Mouse (Mus musculus) spleen, postnatal 10 days (tissue): ENCODE data around the gene Adgra3.
A peak's percentile ranks its signal among the peaks of the same experiment; 100 is the strongest.

Experiments
- DNase-seq, 2 experiments: peaks; one replicate each; pipeline ENCODE4 v3.0.0; 2021 to 2022; ENCODE audit warnings: low spot score in 2 of 2

Adgra3 gene

DNA sequence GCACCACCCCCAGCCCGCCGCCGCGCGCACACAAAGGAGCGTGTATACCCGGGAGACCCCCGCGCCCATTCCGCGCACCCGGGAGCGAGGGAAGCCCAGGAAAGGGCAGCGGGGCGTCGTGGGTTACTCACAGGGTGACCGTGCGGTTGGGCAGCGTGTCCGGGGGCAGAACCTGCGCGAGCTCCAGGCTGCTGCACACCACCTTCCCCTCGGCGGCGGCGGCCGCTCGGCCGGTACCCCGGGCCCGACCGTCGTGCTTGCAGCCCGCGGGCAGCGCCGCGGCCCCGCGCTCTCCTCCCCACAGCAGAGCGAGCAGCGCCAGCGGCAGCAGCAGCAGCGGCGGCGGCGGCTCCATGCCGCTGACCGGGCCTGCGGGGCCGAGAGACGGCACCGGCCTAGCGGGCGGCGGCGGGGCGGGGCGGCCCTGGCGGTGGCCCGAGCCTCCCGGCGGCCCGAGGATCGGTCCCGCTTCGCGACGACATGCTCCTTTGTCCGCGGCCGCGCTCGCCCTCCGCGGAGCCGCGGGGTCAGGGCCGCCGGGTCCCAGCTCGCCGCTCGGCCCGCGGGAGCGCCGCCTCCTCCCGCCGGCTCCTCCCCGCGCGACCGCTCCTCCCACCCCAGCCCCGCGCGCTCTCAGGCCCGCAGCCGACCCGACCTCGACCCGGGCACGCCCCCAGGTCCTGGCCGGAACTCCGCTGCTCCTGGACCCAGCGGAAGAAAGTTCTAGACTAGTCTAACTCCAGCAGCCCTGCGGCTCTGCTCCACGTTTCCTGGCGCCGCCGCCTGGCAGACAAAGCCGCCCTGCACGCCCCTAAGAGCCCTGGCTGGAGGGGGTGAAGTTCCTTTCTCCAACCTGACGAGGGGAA, at the start of gene Adgra3:
Gene Adgra3, minus strand, starts transcription at position 586 of the 866 bp plus-strand sequence.
- peak; percentile 8 to 50 for DNase-seq

GRCm38 (mm10) chr5:50083441-50083840, 24.6 kb upstream of the Adgra3 start:
- no peak for DNase-seq

DNA sequence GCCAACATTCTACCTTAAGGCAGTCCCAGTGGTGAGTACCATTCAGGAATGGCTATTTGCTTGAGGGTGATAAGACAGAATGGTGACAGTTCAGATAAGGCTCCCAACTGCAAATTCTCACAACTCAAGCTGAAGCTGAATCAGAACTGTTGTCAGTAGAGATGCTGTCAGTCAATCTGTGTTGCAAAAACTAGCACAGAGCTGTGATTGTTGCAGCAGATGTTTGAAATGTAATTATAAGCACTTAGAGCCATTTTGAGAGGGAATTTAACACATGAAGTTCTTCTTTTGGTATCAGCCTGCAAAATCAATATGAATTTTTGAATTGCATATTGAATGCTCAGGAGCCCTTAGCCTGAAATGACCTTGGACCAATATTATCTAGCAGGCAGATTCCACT, 15.4 kb upstream of the Adgra3 start:
- DNase-seq, result no peak

- no peak for DNase-seq
Observed at GRCm38 (mm10) chr5:50064236-50064635, 5.4 kb upstream of the Adgra3 start.

GRCm38 (mm10) chr5:50059586-50059985, 780 bp upstream of the Adgra3 start:
- DNase-seq, result no peak

DNA sequence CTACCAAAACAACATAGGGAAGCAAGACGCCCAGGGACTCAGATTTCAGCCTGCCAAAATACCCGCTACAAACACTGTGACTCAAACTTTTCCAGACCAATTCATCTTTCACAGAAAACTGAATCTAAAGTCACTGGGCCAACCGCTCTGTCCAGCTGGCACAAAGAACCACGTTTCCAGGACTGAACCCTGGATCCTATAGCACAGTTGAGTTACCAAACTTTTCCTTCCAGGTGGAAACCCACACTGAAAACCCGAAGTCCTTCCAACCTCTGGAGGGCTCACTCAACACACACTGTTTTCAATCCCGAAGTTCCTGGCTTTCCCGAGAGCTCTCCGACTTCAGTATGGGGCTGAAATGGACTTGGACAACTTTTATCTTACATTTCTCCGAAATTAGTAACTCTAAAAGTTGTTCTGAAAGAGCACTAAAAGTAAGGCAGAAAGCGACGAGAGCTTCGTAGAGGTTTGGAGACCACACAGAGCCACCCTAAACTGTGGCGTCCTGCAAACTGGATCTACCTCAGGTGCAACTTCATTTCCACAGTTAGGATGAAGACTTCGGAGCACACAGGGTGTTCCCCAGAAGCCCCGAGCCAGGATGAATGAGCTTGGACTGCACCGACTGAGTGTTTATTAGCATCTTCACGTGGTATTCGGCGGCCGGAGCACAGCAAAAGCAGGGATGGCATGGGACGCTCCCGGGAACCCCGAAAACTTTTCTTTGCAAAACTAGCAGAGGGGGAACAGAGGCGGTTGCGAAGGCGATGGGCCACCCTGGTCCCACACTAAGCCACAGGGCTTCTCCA, 990 bp downstream of the Adgra3 start:
- DNase-seq, result no peak

GRCm38 (mm10) chr5:50052456-50052855, 6.3 kb downstream of the Adgra3 start:
- DNase-seq, result no peak

- no peak for DNase-seq
Observed at GRCm38 (mm10) chr5:50050668-50051425, 8.0 kb downstream of the Adgra3 start.

DNA sequence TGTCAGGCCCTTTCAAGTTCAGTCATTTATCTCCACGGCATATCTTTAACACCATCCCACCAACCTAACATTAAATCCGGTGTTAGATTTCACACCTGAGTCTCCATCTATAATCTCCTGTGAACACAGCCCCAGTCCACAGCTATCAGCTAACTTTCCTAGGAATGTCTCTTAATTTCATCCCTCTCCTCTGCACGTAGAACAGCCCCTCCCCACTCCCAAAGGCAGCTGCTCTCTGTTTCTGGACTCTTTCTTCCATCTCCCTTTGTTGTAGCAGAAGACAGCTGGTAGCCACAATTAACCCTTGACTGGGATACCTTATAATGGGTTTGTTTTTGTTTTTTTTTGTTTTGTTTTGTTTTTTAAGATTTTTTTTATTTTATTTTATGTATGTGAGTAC, 8.8 kb downstream of the Adgra3 start:
- no peak for DNase-seq

DNA sequence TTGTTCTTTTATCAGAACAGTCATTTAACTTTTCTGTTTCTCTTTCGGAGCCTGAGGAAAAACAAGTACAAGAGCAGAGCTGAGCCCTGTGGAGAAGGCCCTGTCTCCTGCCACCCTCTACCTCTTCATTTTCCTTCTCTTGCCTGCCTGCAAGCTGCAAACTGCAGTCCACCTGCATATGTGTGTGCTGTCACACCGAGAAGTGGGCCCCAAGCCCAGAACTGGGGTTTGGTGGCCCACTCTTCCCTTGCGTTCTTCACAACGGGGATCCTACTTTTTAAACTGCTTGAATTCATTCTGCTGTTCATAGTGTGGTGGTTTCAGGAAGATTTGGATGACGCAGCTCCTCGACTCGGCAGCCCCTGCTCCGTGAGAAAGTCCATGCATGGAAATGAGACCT, 9.3 kb downstream of the Adgra3 start:
- DNase-seq, result no peak

DNA sequence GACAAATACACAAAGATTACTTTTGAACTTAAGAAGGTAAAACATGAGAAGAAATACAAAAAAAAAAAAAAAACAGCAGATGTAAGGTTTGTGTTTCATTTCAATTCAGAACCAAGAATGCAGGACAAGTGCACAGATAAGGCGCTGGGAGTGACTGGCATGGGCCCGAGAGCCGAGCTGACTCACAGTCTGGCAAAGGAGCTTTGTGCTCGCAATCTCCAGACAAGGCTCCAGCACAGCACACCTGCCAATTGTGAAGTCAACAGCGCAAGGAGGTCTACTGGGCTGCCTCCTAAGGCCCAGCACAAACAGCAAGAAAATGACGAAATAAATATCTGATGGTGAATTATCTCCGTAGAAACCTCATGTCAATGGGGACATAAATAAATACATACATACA, 9.8 kb downstream of the Adgra3 start:
- no peak for DNase-seq

DNA sequence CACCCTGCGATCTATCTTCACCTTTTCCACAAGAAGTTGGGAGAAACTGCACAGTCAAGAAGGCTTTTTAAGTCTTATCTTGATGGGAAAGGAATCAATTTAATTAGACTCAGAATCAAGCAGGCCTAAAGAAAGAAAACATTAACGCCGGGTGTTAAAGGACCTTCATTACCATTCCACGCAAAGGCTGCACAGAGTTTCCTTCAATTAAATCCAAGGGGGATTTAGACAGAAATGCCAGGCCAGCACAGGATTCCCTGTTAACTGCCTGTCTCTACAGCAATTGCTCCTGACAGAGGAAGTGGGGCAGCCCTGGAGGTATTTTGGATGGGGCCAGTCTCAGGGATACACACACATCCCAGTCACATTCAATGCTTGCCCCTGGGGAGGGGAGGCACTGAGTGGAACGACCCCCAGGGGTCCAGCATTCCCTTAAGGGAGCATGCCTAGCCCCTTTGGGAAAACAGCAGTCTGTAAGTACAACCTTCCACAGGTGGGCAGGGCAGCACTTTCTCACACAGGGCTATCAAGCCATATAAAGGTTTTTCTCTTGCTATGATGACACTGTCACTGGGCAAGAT, 10.4 kb downstream of the Adgra3 start:
- no peak for DNase-seq

DNA sequence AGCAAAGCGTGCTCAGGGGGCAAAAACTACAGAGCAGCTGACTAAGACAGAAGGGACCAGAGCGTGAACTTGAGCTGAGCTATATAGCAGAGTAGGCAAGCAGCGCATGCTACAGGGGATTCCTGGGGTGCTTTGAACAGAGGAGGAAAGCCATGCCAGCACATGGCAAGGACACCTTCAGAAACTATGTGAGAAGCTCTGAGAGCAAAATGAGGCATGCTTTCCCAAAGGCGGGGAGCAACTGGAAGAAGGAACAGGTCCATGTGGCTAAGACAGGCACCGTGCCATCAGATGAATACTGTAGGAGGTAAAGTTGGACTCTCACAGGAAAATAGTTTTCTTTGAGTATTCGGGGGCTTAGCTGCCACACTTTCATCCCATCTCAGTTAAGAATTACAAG, 13.6 kb downstream of the Adgra3 start:
- no peak for DNase-seq

DNA sequence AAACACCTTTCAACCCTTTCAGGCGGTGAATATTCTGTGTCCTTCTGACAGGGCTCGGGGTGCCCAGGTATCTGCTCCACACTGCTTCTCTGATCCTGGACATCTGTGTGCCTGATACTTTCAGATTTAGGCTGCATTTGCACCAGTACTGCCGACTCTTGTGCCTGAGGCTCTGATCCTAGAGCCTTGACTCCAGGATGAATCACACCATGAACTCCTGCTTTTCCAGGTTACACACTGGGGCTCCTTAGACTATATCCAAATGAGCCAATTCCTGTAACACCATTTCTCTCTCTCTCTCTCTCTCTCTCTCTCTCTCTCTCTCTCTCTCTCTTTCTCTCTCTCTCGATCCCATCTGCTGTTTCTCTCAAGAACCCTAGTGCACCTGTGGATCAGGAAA, 15.1 kb downstream of the Adgra3 start:
- no peak for DNase-seq

DNA sequence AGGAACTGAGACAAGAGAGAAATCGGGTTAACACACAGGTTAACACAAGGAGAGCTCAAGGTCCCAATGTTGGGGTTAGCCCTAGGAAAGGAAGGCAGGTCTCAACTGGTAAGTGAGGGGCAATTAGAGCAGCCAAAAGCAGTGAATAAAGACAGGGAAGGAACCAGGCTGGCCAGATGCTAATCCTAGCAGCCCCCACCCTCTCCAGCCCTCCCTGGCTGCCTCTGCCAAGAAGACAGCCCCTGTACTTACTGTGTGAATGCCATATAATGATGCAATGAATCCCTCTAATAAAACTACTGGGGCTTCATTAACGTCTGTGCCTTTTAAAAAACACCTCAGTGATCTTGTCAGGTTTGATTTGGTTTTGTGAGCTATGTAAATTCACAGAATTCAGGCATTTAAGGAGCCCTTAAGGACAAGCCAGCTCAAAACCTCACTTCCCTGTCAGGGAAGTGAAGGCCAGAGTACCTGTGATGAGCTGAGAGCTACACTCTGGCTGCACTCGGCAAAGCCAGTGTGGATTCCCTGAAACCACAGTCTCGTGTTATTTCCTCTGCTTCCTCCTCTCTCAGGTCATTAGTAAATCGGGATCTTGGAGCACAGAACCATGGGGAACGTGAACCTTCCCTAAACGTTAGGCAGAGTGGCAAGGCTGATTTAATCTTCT, 16.4 kb downstream of the Adgra3 start:
- no peak for DNase-seq

- no peak for DNase-seq
Observed at GRCm38 (mm10) chr5:50039521-50039920, 19.3 kb downstream of the Adgra3 start.

DNA sequence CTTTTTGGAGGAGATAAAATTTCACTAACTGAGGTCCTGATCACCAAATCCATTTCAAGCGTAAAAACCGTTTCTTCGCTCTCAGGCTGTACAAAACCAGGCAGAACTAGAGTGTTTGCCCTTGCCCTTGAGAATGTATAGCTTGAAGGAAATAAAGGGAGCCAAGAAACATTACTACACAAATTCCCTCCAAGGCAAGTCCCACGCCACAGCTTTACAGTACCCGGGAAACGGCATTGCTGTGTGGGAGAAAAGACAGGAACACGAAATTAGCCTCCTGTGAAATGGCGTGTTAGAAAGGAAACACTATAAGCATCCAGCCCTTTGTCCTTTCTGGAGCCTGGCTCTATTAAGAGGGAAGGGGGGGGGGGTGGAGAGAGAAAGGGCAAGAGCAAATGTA, 21.1 kb downstream of the Adgra3 start:
- DNase-seq, result no peak

DNA sequence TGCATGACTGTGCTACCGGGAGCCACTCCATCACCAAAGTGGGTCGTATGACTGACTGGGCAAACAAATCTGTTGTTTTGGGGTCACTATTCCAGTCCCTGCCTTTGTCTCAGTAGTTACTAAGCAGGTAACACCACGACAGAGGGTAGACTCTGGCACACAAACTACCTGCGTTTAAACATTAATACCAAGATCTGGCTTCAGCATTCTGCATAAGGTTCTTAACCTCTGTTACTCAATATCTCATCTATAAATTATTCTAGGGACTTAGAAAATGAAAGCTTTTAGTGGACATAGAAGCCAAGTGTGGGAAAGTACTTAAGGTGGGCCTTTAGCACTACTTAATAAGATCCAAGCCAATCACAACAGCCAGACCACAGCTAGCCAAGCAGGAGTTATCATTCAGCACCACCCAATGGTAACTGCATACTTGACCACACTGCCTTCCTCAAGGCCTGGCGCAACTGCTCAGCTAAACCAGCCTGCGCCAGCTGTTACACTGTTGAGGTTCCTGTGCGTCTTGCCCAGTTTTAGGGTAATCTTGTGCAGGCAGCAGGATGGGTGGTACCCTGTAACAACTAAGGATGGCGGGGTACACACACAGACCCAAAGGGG, 23.8 kb downstream of the Adgra3 start:
- DNase-seq, result no peak

DNA sequence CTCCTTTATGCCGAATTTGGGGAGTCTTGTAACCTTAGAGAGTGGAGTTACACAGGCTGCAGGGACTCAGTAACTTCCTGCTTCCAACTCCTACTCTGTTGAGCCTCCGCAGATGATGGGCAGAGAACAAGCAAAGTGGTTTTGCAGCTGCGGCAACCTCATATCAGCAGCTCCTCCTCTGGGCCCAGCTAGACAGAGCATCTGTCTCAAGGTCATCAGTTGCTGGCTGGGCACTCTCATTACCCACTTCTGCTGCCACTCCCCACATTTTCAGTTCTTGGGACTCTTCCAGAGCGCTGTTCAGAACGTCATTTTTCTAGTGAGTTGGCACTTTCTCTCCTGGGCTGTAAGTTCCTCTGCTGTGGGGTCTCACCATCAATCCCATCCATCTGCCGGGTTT, 24.6 kb downstream of the Adgra3 start:
- DNase-seq, result no peak

DNA sequence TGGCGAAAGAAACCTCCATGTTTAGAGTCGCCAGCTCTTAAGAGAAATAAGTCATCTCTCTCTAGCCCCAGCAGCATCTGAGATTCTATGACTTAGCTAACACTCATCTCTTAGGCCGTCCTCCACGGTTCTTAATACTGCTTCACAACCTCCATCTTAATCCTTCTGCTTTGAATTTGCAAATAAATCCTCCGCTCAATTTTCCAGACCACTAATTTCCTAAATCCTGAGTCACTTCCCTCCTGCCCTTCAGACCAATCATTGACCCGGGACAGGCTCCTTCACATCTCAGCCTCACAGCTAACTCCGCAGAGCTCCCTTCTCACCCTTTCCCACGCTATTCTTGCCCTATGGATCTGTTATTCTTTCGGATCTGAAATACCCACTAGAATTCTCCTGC, 25.1 kb downstream of the Adgra3 start:
- no peak for DNase-seq

DNA sequence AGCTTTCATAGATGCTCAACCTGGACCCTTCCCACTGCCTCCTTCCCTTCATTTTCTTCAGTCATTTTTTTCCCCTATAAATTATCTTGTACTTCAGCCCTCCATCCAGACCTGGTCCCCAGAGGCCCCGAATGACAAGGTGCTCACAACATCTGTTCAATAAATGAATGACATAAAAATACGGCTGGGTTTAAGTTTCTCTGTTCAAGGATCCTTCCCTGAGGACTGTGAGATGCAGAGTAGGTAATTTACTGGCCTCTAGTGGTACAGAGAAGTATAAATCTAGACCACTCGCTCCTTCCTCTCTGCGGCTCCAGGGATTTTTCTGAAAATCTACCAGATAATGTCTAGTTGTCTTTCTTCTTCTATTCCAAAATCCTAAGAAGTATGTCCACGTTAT, 26.5 kb downstream of the Adgra3 start:
- no peak for DNase-seq
